Mouse (Mus musculus): ENCODE measurements around the gene Soat1. TPM values are rescaled to one million over a fixed set of nuclear protein-coding genes. Genes with fewer than 3 reads are reported as not detected.
"Not testable (repeated sequence)": the region's sequence is repeated elsewhere in the genome, so short reads cannot be mapped to it uniquely, and the experiment has no call there.

The Soat1 gene
- total RNA-seq, 2 experiments from 2014 or later = 7.9 to 8.9 TPM

DNA sequence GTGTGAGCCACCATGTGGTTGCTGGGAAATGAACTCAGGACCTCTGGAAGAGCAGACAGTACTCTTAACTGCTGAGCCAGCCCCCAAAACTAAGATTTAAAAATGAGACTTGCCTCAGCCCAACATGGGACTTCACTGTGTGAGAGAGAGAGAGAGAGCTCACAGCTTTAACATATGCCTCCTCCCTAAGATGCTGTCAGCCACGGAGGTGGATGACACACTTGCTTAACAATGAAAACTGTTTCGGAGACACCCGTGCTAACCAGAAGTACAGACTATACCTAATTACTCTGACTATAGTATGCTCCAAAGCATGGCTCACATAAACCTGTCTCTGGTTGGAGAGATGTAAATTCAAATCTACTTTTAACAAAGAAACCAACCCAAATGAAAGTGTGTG is 40.6 kb downstream of the Soat1 start:
- DNase-seq = no peak
- intact Hi-C loops (cut with DNase I) = no loop called here

DNA sequence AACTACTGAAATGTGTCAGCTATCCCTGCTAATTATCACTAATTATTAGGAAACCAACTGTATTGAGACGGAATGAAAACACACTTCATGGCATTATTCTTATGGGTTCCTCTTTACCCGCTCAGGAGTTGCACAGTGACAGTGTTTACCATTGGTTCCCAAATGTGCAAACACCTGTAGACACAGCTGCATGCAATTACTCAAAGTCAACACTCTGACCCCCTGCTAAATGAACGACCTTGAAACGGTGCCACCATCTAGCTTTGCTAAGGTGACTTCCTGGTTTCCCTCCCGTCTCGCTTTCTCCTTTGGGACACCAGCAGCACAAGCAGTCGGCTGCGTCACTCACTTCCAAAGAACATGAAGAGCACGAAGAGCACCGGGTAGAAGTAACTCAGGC is 41.6 kb downstream of the Soat1 start:
- DNase-seq = no peak
- intact Hi-C loops (cut with DNase I) = no loop called here

GRCm38 (mm10) chr1:156428434-156428833 is 45.7 kb downstream of the Soat1 start:
- no peak for DNase-seq
- intact Hi-C loops (cut with DNase I) = no loop called here

DNA sequence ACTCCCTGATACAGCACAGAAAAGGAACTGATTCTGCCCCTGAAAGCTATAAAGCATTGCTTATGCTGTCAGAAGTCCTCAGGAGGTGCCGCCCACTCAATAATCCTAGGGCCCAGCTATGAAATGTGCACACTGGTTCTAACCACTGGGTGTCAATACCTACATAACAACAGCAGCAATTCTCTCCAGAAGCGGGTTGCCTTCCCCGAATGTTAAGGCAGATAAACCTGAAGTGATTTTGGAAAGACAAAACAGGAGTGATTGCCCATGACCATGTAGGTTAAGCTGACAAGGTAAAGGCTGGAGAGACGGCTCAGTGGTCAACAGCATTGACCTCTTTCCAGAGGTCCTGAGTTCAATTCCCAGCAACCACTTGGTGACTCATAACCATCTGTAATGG is 48.4 kb downstream of the Soat1 start:
- intact Hi-C loops (cut with DNase I) = no loop called here
- no peak for DNase-seq

DNA sequence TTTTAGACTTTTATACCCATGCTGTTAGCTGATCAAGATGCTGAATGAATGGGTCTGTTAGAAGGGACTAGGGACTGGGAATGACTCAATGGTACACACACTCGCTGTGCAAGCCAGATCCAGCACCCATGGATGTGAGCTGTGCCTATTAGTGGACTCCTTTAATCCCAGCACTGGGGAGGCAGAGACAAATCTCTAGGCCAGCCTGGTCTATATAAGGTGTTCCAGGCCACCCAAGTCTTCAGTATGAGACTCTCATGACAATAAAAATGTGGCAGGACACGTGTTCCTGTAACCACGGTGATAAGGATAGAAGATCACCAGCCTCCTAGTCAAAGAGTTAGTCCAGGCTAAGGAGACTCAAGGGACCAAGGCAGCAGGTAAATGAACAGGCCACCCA is 50.1 kb downstream of the Soat1 start:
- intact Hi-C loops (cut with DNase I) = loop anchor here (5.0 kb wide), 2 partner anchors 48 to 133 kb away; partner anchors contain the start of genes Abl2 and Soat1
- DNase-seq = no peak

DNA sequence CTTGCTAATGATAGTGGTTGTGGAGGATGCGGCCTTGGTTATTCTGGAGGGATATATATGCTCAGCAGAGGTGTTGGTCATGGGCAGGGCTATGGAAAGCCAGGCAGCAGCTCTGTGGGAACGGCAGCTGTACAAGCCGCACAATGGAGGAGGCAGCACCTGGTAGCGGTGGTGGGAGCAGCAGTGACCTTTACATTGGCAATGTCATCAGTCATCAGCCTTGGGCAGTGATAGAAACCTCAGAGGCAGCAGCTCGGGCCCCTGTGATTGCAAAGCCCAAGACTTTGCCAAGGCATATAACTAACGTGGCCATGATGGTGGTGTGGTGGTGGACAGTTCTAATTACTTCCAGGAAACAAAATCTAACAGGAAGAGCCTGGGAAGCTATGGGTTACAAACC is 50.6 kb downstream of the Soat1 start:
- no peak for DNase-seq
- intact Hi-C loops (cut with DNase I) = loop anchor here (5.0 kb wide), 2 partner anchors 49 to 134 kb away; partner anchors contain the start of genes Abl2 and Soat1

DNA sequence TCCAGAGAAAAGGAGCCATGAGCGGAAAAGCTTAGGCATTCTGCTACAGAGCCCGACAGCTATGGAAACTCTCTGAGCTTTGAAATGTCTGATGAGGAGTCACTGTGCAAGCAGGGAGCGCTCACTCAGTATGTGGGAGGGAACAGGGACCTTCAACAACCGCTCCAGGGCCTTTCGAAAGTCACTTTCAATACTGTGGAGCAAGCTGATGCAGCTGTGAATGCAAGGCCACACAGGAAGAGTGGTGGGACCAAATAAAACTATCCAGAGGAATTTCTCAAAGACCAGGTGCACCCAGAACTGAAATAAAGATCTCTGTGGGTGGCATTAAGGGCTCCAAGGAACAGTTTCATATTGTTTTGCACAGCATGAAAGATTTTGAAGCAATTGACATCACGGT is 51.3 kb downstream of the Soat1 start:
- DNase-seq = no peak
- intact Hi-C loops (cut with DNase I) = loop anchor here (5.0 kb wide), 2 partner anchors 49 to 134 kb away; partner anchors contain the start of genes Abl2 and Soat1

DNA sequence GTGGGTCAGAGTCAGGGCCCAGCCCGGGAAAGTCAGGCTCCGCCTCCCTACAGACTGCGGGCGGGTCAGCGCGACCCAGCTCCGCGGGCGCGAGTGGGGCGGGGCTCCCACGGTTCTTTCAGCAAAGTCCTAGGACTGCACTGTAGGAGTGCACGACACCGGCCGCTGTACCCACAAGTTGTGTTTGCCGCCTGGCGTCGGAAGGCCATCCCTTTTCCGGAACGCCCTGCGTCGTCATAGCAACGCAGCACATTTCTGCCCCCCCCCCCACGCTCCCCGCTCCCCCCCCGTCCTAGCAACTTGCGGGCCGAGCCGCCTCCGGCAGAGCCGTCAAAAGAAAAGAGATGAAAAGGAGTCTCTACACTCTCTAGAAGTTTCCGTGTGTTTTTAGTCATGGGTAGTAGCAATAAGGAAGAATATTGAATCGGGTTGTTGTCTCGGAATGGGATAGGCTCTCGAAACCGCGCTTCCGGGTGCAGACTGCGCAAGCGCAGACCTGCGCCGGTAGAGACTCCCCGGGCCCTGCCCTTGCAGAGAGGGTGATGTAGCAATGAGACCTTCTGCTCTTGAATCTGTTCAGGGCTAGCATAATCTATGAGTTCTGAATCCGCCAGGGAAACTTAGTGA is 53.3 kb downstream of the Soat1 start, which contains the start of gene Axdnd1:
Gene Axdnd1, minus strand, starts transcription at position 489 of the 627 bp plus-strand sequence.
- DNase-seq = peak; percentile 85 to 88
- intact Hi-C loops (cut with DNase I) = loop anchor here (5.0 kb wide), 2 partner anchors 52 to 137 kb away; partner anchors contain the start of genes Abl2 and Soat1

GRCm38 (mm10) chr1:156418170-156418569 is 56.0 kb downstream of the Soat1 start:
- intact Hi-C loops (cut with DNase I) = loop anchor here (1.0 to 2.0 kb wide), 2 partner anchors 123 to 215 kb away; no protein-coding TSS in a partner anchor
- DNase-seq = peak; percentile 12 to 29

DNA sequence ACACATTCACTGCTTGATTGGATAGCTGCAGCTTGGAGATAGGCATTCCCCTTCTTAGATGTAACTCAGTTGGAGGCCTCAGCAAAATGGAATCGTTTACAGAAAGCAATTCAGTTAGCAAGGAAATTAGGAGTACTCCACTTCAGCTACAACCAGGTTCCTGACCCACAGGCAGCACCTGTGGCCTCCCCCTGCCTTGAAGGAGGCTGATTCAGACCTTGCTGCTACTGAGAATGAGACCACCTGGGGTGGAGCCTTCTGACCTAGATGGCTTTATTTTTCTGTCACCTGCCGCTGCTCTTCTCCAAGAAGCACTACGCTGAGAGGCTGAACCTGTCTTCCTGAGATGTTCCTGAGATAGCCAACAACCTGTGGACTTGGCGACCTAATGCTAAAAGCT is 65.6 kb downstream of the Soat1 start:
- no peak for DNase-seq
- intact Hi-C loops (cut with DNase I) = no loop called here

- intact Hi-C loops (cut with DNase I) = no loop called here
- DNase-seq = no peak
These were observed 66.1 kb downstream of the Soat1 start for GRCm38 (mm10) chr1:156408004-156408403.

- no peak for DNase-seq
- intact Hi-C loops (cut with DNase I) = no loop called here
These were observed 70.9 kb downstream of the Soat1 start for GRCm38 (mm10) chr1:156403251-156403650.

DNA sequence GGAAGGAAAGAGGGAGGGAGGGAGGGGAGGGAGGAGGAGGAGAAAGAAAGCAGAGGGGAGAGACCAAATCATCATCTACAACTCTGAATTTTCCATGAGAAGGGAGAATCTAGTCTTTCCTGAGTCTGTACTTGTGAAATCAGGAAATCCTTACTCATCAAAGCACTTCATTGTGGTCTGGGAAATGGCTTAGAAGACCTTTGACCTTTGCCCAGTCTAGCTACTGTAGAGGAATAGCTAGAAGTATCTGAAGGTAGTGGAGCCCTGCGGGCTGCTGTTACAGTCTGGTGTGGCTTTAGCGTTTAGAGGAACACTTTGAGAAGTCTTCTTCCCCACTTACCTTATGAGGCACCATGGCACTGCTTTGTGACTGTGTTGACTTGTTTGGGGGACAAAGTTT is 71.6 kb downstream of the Soat1 start:
- intact Hi-C loops (cut with DNase I) = no loop called here
- no peak for DNase-seq

DNA sequence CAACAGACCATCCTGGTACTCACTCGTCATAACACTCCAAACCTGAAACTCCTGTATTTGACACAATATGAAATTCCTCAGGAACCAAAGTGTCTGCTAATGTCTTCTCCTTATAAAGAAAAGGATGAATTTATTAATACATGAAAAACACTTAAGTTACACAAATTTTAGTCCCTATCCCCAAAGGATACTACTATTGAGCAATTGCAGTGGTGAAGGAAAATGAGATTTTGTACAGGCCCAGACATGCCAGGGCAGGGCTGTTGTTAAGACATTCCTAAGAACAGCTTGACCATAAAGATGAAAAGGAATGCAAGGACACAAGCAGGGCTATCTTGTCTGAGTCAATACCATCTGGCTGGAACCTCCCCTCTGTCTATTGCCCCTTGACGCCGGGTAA is 74.0 kb downstream of the Soat1 start:
- intact Hi-C loops (cut with DNase I); DNase-seq: not testable (repeated sequence)

GRCm38 (mm10) chr1:156393148-156393547 is 81.0 kb downstream of the Soat1 start:
- no peak for DNase-seq
- intact Hi-C loops (cut with DNase I) = no loop called here

DNA sequence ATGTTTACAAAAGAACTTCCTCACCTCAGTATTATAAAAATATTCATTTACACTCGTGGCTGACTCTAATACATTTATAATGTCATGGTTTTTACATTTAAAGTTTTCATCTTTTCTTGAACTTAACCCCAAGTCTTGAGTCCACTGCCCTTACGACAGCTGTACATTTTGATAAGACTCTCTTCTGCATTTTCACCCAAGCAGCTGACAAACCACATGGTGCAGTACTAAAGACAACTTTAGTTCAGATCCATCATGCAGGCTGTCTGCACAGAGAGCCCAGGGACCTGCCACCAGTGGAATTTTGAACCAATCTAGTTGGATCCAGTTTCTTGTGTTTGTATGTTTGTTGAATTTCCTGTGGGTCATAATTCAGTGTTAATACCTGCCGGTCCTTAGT is 87.3 kb downstream of the Soat1 start:
- intact Hi-C loops (cut with DNase I) = no loop called here
- DNase-seq = no peak

- DNase-seq = no peak
- intact Hi-C loops (cut with DNase I) = no loop called here
These were observed 87.9 kb downstream of the Soat1 start for GRCm38 (mm10) chr1:156386232-156386631.

- intact Hi-C loops (cut with DNase I) = no loop called here
- DNase-seq = no peak
These were observed 92.9 kb downstream of the Soat1 start for GRCm38 (mm10) chr1:156381217-156381616.
